Mouse (Mus musculus) liver, postnatal 0 days (tissue): ENCODE data around the gene 4930432K21Rik.

Experiments used
- CTCF ChIP-seq: sonication (generic); IDR thresholded peaks from 2 replicates; pipeline ENCODE4 v1.5.1; 2016; ENCODE audit warnings: antibody characterized with exemption, low read depth
- EP300 ChIP-seq: IDR thresholded peaks from 2 replicates; pipeline ENCODE4 v1.6.1; 2016; ENCODE audit warnings: antibody characterized with exemption, low read depth, mild to moderate bottlenecking

DNA sequence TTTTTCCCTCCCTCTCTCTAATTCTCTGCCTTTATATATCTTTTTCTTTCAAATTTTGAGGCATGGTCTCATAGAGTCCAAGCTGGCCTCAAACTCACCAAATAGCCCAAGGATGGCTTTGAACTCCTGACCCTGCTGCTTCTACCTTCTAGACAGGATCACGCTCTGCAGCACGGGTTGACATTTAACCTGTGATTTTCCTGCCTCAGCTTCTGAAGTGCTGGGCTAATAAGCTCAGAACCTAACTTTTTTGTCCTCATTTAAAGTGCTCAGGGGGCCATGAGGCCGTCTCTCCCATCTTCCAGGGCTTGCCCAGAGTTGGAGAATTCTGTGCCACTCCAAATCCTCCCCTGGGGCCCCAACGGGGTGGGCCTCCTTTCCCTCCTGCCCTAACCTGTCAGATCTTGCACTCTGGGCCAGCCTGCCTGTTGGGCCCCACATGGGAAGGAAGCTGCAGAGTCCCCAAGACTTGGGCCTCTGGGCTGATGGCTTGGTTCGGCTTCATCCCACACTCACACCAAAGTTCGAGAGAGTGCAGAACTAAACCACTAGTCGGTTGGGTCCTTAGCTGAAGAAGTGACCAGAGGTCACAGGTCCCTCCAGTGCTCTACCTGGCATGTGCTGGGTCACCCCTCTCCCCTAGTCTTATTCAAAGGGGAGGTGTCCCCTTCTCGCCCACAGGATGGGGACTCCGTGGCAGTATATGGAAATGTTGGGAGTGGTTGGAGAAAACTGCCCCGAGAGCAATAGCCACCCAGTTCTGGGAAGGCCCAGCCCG, 51.7 kb downstream of the 4930432K21Rik start:
- no peak for TF ChIP-seq CTCF
- no peak for TF ChIP-seq EP300
